Mouse (Mus musculus) midbrain, embryonic 15.5 days (tissue): Measurements from ENCODE around the gene Hint1. TPM values are rescaled to one million over a fixed set of nuclear protein-coding genes. Genes with fewer than 3 reads are reported as not detected.
A peak's percentile ranks its signal among the peaks of the same experiment; 100 is the strongest.
"Not testable (repeated sequence)": the region's sequence is repeated elsewhere in the genome, so short reads cannot be mapped to it uniquely, and the experiment has no call there.

Source experiments
- ATAC-seq: fragments of 200-750 bp; cut with Nextera tagmentation; replicated peaks from 2 replicates; pipeline ENCODE4 v1.8.0; 2017; ENCODE audit warnings: moderate TSS enrichment
- H3K27ac ChIP-seq: fragments of 300-500 bp; sonication (generic); 2 replicates; pipeline ENCODE4 v1.5.1; 2015; ENCODE audit warnings: mild to moderate bottlenecking, inconsistent platforms
- H3K27me3 ChIP-seq: fragments of 300-500 bp; sonication (generic); replicated peaks from 2 replicates; pipeline ENCODE4 v1.6.1; 2015; ENCODE audit warnings: inconsistent platforms
- H3K36me3 ChIP-seq: fragments of 300-500 bp; sonication (generic); replicated peaks from 2 replicates; pipeline ENCODE4 v1.6.1; 2015; ENCODE audit warnings: inconsistent platforms
- H3K4me1 ChIP-seq: fragments of 300-500 bp; sonication (generic); 2 replicates; pipeline ENCODE4 v1.6.1; 2015; ENCODE audit warnings: inconsistent platforms
- H3K4me2 ChIP-seq: fragments of 300-500 bp; sonication (generic); 2 replicates; pipeline ENCODE4 v1.6.1; 2015; ENCODE audit warnings: inconsistent platforms, mild to moderate bottlenecking, moderate library complexity
- H3K4me3 ChIP-seq: fragments of 300-500 bp; sonication (generic); 2 replicates; pipeline ENCODE4 v1.5.1; 2015; ENCODE audit warnings: mild to moderate bottlenecking, inconsistent platforms
- H3K9ac ChIP-seq: fragments of 300-500 bp; sonication (generic); 2 replicates; pipeline ENCODE4 v1.6.1; 2015; ENCODE audit warnings: mild to moderate bottlenecking, inconsistent platforms
- H3K9me3 ChIP-seq: fragments of 300-500 bp; sonication (generic); 2 replicates; pipeline ENCODE4 v1.6.1; 2016; ENCODE audit warnings: inconsistent platforms
- WGBS: fragments of 180-500 bp; shearing (Covaris S2); methylation state at CpG from one replicate; pipeline ENCODE4 v1.1.7; 2015; ENCODE audit warnings: mixed read lengths; 5-methylcytosine and 5-hydroxymethylcytosine counted together
- polyA plus RNA-seq: library from polyadenylated mRNA; unstranded; fragments of >200 nt; fragmentation: Nextera tagmentation; extraction: Ambion mirVana; gene quantifications from 2 replicates; pipeline ENCODE4 v1.2.1, GENCODE M21; 2015

Gene Hint1
- polyA plus RNA-seq, 1 experiment from 2014 or later, result 658 TPM

DNA sequence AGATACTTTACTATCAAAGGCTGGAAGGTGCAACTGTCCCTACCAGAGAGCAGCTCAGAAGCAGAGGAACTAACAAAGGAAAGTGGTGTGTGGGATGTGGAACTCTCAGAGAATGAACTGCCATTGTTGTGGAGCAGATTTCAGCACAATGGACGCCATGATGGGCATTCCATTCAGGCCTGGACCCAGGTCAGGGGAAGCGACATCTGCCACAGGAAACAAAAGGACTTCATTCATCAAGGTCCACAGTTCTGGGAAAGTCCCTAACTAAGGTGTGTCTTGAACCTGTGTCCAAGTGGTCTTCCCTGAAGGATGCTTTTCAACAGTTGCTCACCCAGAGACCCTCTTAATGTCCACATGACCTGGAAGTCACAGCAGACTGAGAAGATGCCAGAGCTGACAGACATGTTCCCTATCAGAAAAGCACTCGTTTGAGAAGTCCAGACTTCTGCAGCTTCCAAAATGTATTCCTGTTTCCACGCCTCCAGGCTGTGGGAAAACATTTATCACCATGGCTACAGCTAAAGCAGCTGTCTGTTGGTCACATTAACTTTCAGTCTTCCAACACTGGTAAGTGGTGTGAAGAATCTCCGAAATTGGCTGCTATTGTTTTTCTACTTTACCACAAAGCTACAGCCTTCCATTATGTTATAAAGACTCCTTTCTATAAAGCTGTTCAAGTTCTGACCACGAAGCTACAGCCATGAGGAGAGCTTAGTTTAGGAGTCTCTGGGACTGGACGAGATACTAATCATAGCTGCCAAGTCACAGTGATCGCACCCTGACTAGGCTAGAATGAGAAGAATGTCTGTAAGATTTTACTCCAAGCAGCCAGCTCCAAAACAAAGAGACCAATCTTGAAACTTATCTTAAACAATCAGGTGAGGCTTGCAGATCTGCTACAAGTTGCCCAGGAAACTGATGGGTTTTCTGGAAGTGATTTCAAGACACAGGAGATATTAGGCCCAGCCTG is 20.4 kb upstream of the Hint1 start:
- no peak overlapping the region for H3K9ac ChIP-seq
- ATAC-seq, result no peak
- no peak overlapping the region for H3K27ac ChIP-seq
- H3K4me2 ChIP-seq, result no peak overlapping the region
- no peaks in the 10 kb centered on the region for H3K27me3 ChIP-seq
- no peaks in the 10 kb centered on the region for H3K36me3 ChIP-seq
- H3K4me1 ChIP-seq, result no peaks in the 10 kb centered on the region
- H3K9me3 ChIP-seq, result no peaks in the 10 kb centered on the region
- WGBS, result 23% methylated on average over 8 of the region's 8 CpGs
- no peak overlapping the region for H3K4me3 ChIP-seq

DNA sequence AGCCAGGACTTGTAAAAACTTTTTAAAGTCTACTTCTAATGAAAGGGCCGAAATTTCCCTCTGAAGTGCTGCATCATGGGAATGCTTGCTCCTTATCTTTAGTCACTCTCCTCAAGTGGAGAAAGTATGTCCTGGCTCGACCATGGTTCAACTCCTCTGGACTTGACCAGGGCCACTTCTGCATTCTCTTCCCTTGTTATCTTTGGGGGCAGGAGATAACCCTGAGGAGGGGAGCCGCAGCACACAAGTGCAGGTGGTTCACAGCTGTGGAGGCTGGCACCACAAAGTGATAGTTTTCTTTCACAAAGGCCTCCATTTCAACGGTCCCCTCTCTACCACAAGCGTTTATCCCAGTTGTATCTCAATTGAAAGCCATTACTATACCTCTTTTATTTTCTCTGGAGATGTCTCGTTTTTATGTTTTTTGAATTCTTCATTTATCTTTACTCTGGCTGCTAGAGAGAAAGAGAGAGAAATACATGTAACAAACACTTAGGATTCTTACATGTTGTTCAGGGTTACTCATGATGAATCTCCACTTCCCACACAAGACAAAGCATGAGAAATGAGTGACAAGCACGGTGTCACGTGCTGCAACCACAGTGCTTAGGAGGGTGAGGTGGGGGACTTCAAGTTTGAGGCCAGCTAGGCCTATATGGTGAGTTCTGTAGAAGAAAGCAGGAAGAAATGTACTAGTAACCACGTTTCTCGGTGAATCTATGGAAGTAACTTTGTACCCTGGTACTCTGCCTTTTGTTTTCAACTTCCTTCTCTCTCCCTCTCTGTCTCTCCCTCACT is 16.0 kb upstream of the Hint1 start:
- Histone ChIP-seq H3K4me3 (no peak overlapping the region), H3K27ac (no peak overlapping the region), H3K36me3 (no peaks in the 10 kb centered on the region), H3K4me2 (no peak overlapping the region), H3K4me1 (no peaks in the 10 kb centered on the region), H3K9me3 (no peaks in the 10 kb centered on the region), H3K27me3 (no peaks in the 10 kb centered on the region), H3K9ac (no peak overlapping the region)
- ATAC-seq, result no peak
- WGBS, result 91% methylated on average over 10 of the region's 10 CpGs

DNA sequence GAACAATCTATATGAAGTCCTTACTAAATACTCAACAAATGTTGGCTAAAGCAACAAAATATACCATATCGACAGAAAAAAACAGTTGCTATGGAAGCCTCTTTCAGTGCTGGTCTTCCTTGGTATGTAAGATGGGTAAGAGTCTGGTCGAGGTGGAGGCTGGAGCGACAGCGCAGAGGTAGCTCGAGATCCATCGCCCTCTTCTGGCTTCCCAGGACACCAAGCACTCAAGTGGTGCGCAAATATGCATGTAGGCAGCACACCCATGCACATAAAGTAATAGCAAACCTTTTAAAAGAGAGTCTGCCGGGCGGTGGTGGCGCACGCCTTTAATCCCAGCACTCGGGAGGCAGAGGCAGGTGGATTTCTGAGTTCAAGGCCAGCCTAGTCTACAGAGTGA is 14.5 kb upstream of the Hint1 start:
- Histone ChIP-seq H3K36me3 (no peaks in the 10 kb centered on the region), H3K9me3 (no peaks in the 10 kb centered on the region), H3K9ac (no peak overlapping the region), H3K27ac (no peak overlapping the region), H3K4me3 (no peak overlapping the region), H3K4me1 (no peaks in the 10 kb centered on the region), H3K4me2 (no peak overlapping the region), H3K27me3 (no peaks in the 10 kb centered on the region)
- WGBS, result 93% methylated on average over 12 of the region's 12 CpGs
- no peak for ATAC-seq

DNA sequence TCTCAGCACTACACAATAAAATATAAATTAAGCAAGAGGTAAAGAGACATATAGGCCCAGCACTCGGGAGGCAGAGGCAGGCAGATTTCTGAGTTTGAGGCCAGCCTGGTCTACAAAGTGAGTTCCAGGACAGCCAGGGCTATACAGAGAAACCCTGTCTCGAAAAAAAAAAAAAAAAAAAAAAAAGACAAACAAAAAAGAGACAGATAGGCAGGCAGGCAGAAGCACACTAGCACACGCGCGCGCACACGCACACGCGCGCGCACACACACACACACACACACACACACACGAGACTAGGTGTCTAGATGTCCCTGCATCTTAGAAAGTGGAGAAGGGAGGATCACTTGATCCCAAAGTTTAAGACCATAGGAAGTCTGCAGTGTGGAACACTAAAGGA is 7.3 kb upstream of the Hint1 start:
- H3K4me1 ChIP-seq, result peaks cover 11% of the 10 kb centered on the region
- not testable (repeated sequence) for H3K9me3 ChIP-seq, H3K27me3 ChIP-seq, H3K9ac ChIP-seq, H3K4me3 ChIP-seq, H3K36me3 ChIP-seq, ATAC-seq, H3K4me2 ChIP-seq, H3K27ac ChIP-seq
- WGBS, result 94% methylated on average over 11 of the region's 12 CpGs

DNA sequence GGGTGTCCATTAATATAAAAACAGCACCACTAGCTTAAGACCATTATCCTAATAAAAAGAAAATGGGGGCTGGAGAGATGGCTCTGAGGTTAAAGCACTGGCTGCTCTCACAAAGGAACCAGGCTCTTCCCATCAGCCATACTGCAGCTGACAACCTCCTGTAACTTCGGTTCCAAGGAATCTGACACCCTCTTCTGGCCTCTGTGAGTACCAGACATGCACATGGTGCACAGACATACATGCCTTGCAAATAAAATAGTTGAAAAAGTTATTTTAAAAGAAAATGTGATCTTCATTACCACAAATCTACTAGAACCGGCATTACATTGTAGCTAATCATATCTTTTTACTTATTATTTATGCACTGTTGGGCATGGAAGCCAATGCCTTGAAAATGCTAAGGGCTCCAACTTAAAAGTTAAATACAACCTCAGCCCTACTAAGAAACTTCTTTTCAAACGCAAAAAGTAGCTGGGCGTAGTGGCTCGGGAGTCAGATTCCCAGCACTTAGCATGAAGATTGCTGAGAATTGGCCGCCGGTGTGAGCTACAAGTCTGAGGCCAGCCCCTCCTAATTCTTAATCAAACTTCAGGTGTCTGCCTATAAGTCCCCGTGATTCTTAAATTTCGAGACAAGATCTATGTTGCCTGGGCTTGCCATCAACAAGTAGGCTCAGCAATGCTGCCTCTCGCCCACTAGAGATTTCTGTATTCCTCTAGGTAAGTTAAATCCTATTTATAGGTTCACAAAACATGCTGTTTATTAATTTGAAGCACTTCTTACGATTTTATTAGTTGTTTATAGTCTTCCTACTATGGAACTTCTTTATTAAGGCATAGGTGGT is 6.6 kb upstream of the Hint1 start:
- Histone ChIP-seq H3K9me3 (no peaks in the 10 kb centered on the region), H3K27ac (peak overlapping the region; percentile 90), H3K4me1 (peaks cover 11% of the 10 kb centered on the region), H3K4me2 (peak overlapping the region; percentile 76), H3K4me3 (peak overlapping the region; percentile 62), H3K9ac (peak overlapping the region; percentile 62), H3K36me3 (no peaks in the 10 kb centered on the region), H3K27me3 (no peaks in the 10 kb centered on the region)
- WGBS, result 26% methylated on average over 11 of the region's 11 CpGs
- ATAC-seq, result no peak

DNA sequence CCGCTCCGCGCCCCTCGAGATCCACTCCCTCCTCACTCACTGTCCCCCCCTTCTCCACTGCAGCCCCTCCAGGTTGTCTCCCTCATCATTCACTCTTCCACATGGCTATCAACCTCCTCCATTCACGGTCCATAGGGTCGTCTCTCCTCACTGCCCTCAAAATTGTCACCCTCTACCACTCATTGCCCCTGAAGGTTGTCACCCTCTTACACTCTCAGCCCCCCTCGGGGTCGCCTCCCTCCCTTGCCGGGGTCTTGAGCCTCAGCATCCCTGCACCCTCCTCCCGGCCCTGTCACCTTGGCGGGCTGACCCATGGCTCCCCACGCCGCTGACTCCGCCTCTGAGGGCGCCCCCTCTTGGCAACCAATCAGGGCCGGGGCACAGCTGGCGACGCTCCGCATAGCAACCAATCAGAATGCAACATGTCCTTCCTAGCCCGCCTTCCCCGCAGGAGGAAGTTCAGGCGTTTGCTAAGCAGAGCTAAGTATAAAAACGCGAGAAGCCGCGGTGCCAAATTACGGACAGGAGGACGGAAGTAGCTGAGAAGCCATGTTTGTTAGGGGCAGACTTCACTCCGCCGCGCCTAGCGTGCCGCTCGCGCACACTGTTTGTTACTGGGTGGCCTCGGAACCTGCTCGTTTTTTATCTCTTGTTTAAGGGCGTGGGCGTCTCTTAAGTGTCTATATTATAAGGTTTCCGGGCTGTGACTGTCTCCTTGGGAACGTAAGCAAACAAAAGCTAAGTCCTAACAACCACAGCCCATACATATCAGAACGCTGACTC is 5.7 kb upstream of the Hint1 start, which contains the start of gene Lyrm7:
Lyrm7 (minus strand) TSS at position 661 of the 783 bp plus-strand sequence.
- H3K27me3 ChIP-seq, result no peaks in the 10 kb centered on the region
- H3K36me3 ChIP-seq, result no peaks in the 10 kb centered on the region
- peaks cover 14% of the 10 kb centered on the region for H3K4me1 ChIP-seq
- under 1% methylated on average over 42 of the region's 42 CpGs for WGBS
- peak within 1 kb of the TSS; percentile 90 for H3K27ac ChIP-seq
- H3K9me3 ChIP-seq, result no peaks in the 10 kb centered on the region
- peak within 1 kb of the TSS; percentile 62 for H3K9ac ChIP-seq
- ATAC-seq, result peak; percentile 97
- peak within 1 kb of the TSS; percentile 62 for H3K4me3 ChIP-seq
- H3K4me2 ChIP-seq, result peak within 1 kb of the TSS; percentile 76

DNA sequence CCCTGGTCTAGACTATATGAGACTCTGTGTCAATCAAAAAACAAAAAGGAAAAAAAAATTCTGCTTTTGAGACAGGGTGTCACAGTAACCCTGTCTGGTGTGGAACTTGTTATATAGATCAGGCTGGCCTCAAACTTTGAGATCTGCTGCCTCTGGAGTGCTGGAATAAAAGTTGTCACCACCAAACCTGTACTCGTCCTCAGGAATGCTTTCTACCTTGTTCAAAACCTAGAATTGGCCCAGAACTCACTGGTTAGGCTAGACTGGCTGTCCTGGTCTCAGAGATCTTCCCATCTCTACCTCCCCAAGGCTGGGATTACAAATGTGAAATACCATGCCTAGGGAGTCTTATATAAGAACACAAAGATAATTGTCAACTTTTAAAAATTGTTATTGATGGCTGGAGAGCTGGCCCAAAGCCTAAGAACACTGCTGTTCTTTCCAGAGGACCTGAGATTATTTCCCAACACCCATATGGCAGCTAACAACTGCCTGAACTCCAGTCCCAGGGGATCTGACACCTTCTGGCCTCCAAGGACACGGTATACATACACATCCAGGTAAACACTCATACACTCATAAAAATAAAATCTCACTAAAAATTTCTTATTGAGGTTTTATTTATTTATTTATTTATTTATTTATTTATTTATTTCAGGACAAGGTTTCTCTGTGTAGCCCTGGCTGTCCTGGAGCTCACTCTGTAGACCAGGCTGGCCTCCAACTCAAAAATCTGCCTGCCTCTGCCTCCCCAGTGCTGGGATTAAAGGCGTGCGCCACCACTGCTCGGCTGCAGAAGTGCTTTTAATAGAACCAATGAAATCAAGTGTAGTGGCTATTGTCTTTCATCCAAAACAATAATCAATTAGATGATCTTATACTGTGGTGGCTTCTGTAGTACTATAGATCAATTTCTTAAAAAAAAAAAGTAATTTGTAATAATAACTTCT is 4.4 kb upstream of the Hint1 start:
- Histone ChIP-seq H3K9ac (no peak overlapping the region), H3K27me3 (no peaks in the 10 kb centered on the region), H3K4me1 (peaks cover 16% of the 10 kb centered on the region), H3K36me3 (no peaks in the 10 kb centered on the region), H3K27ac (no peak overlapping the region), H3K4me3 (peak overlapping the region; percentile 62; the same call in 1 of the 2 replicates), H3K4me2 (no peak overlapping the region), H3K9me3 (no peaks in the 10 kb centered on the region)
- WGBS, result 91% methylated on average over 5 of the region's 5 CpGs
- ATAC-seq, result no peak

DNA sequence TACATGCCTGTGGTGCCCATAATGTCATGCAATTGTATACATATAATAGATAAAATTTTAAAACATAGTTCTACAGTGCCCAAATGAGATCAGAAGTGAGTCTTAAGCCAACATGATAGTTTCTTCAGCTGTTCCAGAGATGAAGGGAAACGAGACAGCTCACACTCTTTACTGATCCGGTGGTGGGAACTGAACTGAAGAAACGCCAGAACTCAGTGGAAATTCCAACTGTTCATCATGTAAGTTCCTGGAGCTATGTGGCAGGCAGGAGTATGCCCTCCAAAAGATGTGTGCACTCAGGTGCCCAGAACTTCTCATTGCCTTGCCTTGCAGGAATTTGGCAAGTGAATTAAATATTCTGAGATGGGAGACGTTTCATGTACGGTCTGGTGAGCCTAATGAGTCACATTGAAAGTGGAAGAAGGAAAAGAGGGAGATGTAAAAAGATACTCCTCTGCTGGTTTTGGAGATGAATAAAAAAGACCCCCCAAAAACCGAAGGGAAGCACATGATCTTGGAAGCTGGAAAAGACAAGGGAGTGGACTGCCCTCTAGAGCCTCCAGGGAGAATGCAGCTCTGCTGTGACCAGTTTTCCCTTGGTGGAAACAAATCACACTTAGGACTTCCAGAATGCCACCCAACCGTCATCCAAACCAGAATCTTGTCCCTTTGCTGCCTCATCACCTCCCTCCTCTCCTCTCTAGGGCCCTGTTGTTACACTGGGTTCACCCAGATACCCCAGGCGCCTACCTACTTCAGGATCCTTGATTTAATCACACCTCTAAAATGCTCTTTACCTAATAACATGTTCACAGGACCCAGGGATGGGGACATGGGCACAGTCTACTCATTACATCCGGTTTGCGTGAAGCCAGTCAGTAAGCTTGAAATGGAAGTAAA is 3.3 kb upstream of the Hint1 start:
- no peak overlapping the region for H3K4me3 ChIP-seq
- no peaks in the 10 kb centered on the region for H3K9me3 ChIP-seq
- no peak overlapping the region for H3K9ac ChIP-seq
- no peak overlapping the region for H3K4me2 ChIP-seq
- no peak for ATAC-seq
- H3K36me3 ChIP-seq, result no peaks in the 10 kb centered on the region
- H3K27me3 ChIP-seq, result no peaks in the 10 kb centered on the region
- WGBS, result 42% methylated on average over 10 of the region's 10 CpGs
- H3K4me1 ChIP-seq, result peaks cover 24% of the 10 kb centered on the region
- no peak overlapping the region for H3K27ac ChIP-seq

DNA sequence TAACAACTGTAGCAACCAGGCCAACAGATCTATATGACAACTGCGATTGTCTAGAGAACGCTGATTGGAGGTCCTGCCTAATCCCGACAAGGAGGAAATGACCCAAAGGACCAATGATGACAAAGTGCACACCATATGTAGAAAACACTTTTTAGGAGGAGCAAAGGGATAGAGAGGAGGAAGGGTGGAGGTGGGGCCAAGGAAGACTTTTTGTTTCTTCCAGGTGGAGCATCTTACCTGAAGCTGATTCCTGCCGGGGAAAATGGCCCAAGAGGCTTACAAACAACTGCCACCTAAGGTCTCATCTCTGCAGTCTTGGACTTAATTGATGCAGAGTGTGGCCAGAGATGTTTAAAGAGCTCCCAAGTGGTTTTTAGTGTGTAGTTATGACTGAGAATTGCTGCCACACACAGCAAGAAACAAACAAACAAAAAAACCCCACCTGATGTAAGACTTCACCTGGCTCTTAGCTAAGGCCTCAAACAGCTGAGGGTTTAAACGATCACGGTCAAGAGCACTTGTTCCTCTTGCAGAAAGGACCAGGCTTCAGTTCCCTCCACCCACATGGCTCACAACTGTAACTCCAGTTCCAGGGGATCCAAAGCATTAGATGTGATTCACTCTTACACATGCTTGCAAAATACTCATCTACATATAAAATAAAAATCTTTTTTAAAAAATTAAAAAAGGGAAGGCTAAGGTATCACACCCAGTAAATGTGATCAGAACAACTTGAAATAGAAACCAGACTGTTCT is 675 bp upstream of the Hint1 start:
- no peak for ATAC-seq

More for the DNA sequence above, 675 bp upstream of the Hint1 start:
- Histone ChIP-seq H3K9me3 (no peaks in the 10 kb centered on the region), H3K27me3 (no peaks in the 10 kb centered on the region), H3K4me1 (peaks cover 34% of the 10 kb centered on the region), H3K4me2 (peak overlapping the region; percentile 66), H3K36me3 (peaks cover 4% of the 10 kb centered on the region), H3K27ac (peak overlapping the region; percentile 93), H3K9ac (peak overlapping the region; percentile 79; the same call in 1 of the 2 replicates), H3K4me3 (peak overlapping the region; percentile 59)
- 75% methylated on average over 6 of the region's 6 CpGs for WGBS
